Mouse (Mus musculus) right cerebral cortex, postnatal 10 days (tissue): ENCODE data around the gene Mettl8.

ENCODE experiments used
- DNase-seq, 2 experiments: peaks; one replicate each; pipeline ENCODE4 v3.0.0; 2021; ENCODE audit warnings: low spot score in 2 of 2

The Mettl8 gene

DNA sequence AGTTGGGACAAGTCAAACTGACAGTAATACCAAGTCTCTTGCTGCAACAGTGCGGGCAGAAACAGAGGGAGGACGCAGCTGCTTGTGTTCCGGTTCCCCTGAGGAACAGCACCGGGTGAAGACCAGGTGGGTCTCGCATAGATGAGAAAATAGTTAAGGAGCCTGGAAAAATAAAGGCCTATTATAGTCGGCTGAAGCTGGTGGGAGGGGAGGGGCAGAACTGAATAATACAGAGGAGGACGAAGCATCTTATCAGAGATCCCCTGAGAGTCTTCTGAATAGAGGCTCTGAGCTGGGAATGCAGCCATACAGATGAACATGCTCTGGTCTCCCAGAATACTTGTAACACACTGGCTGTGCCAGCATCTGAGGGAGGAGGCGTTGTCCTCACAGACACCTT, 21.4 kb downstream of the Mettl8 start:
- DNase-seq: no peak

GRCm38 (mm10) chr2:71033014-71033413, 22.4 kb downstream of the Mettl8 start:
- no peak for DNase-seq

DNA sequence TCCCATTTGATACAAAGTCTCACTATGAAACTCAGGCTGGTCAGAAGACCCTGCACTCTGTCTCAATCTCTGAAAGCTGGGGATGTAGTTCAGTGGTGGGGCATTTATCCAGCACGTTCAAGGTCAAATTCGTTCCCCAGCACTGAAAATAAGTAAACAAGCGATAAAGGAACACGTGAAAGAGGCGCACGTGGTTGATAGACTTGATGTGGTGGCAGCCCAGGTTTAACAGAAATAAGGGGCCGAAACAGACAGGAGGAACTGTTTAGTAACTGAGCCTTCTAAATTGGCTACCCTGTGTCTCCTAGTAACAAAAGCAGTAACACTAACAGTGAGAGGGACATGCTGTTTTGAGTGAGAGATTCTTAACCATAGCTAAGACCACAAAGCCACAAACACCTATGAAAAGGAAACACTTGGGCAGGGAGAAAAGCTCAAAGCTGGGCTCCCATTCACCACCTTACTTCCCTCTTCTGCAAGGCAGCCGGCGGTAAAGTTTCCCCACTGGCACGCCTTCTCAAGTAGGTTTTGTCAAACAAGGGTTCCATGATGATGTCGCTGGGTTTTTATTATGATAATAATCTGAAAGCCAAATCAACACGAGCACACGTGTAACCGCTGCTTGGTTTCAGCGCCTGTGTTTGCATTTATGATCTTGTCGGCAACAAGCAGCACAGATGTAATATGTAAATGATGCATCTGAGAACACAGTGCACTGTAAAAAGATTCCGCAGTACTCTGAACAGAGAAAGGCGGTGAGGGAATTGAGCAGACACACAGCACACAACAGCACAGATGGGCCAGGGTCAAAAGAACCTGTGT, 23.2 kb downstream of the Mettl8 start:
- no peak for DNase-seq

- no peak for DNase-seq
These were observed 24.7 kb downstream of the Mettl8 start for GRCm38 (mm10) chr2:71030663-71031062.

DNA sequence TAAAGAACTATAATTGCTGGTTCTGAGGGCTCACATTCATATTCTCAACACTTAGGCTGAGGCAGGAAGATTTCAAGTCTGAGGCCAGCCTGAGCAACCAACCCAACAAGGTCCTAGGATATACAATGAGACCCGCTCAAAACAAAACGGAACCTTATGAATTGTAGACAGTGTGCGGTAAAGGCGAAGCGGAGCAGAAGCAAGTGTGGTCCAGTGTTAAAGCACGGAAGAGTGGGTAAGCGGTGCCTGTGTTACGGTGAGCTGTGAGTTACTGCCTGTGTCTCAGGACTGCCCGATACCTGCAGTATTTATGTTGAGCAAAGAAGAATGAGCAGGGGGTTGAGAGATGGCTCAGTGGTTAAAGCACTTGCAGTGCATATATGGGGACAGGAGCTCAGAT, 27.8 kb downstream of the Mettl8 start:
- no peak for DNase-seq

DNA sequence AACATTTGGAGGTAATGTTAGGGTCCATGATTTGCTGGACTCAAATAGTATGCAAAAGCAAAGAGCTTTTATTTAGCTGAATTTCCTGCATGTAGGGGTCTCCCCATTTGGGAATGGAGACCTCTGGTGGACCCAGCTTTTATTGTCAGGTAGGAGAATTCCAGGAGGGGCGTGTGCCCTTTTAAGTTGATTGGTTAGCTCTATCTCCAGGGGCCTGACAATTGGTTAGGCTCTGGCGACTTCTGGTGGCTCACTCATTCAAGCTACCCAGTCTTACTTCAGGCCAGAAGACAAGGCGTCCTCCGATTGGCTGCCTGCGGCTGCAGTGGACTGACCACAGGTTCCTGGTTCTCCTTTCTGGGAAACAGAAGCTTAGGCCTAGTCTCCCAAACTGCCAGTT, 28.6 kb downstream of the Mettl8 start:
- DNase-seq: no peak

- DNase-seq: no peak
These were observed 29.6 kb downstream of the Mettl8 start for GRCm38 (mm10) chr2:71025576-71026315.

- DNase-seq: no peak
These were observed 31.4 kb downstream of the Mettl8 start for GRCm38 (mm10) chr2:71023986-71024385.

DNA sequence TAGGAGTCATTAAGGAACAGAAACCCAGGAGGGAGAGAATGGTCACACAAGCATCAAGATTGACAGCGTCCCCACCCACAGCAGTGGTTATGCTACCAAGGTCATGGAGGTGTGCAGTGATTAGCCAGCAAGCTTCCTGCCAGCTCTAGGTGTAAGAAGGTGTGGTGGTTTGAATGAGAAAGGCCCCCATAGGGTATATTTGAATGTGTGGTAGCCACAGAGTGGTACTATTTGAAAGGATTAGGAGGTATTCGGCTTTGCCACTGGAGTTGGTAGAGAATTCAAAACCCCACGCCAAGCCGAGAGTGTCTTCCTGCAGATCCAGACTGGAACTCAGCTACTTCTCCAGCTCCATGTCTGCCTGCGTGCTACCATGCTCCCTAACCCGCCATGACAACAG, 32.4 kb downstream of the Mettl8 start:
- DNase-seq: no peak

- DNase-seq: peak; percentile 65 to 83
These were observed 34.7 kb downstream of the Mettl8 start for GRCm38 (mm10) chr2:71020674-71021073.

- no peak for DNase-seq
These were observed 35.5 kb downstream of the Mettl8 start for GRCm38 (mm10) chr2:71019704-71020375.

DNA sequence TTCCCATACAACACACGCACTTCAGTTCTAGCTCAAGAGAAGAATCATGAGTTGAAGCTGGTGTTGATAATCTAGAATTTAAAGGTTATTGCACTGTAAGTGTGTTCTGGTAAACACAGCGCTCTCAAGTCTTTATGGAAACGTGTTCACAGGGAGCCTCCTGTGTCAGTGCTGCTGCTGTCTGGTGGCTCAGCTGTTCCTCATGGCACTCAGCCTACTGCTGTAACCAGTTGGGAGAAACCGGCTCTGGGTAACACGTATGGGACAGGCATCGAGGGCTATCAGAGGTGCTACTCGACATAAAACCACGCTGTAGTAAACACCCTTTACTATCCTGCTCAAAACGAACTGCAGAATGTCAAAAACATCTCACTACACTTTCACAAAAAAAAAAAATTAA, 36.1 kb downstream of the Mettl8 start:
- peak in 1 of 2 experiments; percentile 55 for DNase-seq

DNA sequence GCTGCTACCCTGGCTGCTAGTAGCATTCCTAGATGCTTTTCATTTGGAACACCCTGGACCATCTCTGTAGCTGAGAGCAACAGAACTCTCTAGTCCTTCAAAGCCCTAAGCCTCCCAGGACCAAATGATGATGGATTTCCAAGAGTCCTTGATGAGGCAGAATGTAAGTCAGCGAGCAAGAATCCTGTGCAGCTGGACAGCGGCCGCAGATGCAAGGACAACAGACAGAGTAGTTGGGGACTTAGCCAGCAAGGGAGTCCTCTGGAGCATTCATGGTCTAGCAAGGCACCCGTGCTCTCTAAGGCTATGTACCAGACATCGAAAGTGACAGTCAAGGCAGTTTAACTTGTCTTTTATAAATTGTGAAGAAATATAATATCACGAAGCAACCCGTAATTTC, 41.9 kb downstream of the Mettl8 start:
- no peak for DNase-seq

- no peak for DNase-seq
These were observed 43.6 kb downstream of the Mettl8 start for GRCm38 (mm10) chr2:71011816-71012215.

DNA sequence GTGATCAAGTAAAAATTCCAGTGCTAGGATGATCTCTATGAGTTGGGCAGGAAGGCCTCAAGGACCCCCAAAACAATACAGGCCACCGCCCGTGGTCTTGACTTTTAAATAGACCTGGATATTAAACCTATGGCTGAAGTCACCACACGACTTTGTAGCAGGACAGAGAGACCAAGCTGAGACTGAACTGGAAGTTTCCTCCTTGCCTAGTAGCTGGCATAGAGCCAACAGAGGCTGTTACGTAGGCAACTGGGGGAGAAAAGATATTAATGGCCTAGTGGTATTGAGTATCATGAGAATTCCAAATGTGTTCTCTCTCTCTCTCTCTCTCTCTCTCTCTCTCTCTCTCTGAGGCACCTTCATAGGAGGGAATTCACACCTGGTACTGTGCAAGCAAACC, 51.0 kb downstream of the Mettl8 start:
- no peak for DNase-seq

DNA sequence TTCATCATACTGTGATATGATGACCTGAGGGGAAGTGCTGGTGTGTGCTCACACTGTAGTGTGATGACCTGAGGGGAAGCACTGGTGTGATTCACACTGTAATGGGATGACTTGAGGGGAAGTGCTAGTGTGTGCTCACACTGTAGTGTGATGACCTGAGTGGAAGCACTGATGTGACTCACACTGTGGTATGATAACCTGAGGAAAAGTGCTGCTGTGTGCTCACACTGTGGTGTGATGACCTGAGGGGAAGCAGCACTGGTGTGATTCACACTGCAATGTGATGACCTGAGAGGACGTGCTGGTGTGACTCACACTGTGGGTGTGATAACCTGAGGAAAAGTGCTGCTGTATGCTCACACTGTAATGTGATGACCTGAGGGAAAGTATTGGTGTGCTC, 52.9 kb downstream of the Mettl8 start:
- DNase-seq: no peak

DNA sequence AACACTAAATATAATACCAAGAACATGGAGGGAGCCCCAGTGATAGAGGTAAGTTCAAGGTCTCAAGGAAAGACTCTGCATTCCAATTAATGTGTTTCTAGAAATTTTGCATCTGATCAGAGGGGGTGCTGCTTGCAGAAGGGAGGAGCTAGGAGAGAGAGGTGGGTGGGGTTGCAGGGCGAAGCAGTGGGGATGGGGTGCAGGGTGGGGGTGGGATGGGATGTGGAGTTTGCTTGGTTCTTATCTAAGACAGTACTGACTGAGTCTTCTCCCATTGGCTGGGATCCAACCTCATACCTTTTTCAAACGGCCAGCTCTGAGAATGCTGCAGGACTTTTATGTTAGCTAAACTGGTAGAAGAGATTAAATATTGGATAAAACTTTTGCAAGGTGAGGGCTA, 56.6 kb downstream of the Mettl8 start:
- no peak for DNase-seq

DNA sequence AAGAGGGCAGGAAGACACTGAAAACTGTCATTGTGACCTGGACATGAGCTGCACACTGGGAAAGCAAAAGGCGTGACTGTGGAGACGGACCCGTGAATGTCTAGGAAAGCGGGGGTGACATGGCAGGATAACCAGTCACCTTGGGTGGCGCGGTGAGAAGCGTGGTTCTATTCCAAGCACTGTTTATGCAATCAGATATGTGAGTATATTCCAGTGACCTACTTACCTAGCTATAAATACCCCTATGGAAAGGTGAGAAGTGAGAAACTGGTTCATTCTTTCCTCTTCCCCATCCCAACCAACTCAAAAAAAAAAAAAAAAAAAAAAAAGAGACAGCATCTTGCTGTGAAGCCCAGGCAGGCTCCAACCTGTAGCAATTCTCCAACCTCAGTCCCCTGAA, 58.9 kb downstream of the Mettl8 start:
- DNase-seq: no peak

DNA sequence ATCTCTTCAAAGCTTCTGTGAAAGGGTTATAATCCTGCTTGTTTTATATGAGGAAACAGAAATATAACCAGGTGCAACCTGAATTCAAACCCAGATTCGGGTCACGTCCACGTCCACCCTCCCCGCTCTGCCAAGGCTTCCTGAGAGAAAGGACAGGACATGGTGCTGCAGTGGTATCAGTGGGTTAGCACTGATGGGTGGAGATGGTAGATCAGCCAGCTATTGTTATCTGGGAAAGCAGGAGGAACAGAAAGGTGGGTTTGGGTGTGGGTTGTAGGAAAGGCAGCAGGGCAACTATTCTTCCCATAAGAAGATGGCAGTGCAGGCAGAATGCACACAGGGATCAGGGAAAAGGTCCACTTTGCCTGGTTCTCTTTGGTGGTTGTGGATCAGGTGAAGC, 59.5 kb downstream of the Mettl8 start:
- no peak for DNase-seq

- no peak for DNase-seq
These were observed 61.6 kb downstream of the Mettl8 start for GRCm38 (mm10) chr2:70993740-70994139.

DNA sequence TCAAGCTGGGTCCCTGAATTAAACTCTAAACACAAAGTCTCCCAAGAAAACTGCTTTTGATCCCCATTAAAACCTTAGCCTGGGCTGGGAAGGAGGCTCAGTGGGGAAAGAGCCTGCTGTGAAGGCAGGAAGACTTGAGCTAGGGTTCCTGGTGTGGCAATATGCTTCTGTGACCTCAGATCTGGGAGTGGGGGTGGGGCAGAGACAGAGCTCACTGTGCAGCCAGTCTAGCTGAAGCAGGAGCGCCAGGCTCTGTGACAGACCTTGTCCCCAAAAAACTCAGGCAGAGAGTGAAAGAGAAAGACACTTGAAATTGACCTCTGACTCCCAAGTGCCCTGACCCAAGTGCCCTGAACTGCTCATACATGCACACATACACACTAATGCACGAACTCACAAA, 62.7 kb downstream of the Mettl8 start:
- no peak for DNase-seq

DNA sequence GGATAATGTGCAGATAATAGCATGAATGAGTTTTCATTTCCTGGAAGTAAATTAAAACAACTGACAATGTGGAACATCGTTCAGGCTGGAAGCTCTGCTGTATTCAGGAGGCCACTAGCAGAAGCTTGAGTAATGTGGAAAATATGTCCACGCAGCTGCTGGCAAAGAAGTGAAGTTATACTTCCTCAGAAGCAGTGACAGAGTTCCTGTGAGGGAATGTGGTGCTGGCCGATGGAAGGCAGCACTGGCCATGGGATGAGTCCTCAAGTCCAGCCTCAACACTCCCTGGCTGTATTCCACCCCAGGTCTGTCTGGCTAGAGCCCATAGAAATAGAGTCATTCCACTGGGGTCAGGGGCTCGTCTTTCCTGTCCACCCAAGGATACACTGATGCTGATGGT, 65.2 kb downstream of the Mettl8 start:
- DNase-seq: no peak
